Mouse (Mus musculus): Measurements from ENCODE around the gene Prdm16. TPM values are rescaled to one million over a fixed set of nuclear protein-coding genes. Genes with fewer than 3 reads are reported as not detected.

Gene Prdm16
- total and polyA plus RNA-seq, 3 experiments, result not detected

- TF ChIP-seq MEF2A (IDR thresholded peaks at IDR 0.05; ENCODE audit: borderline replicate concordance, low read depth, low read length) (no peak), CTCF (conservative IDR thresholded peaks at IDR 0.05 in 1 of 2, IDR thresholded peaks at IDR 0.05 in 1 of 2; ENCODE audit: low read depth in 2 of 2, low read length in 2 of 2) (no peak), NRF1 (IDR thresholded peaks at IDR 0.05; ENCODE audit: low read depth, low read length) (no peak), USF2 (conservative IDR thresholded peaks at IDR 0.05; ENCODE audit: low read depth, low read length) (no peak), MAZ (IDR thresholded peaks at IDR 0.05; ENCODE audit: low read depth, low read length) (no peak), TCF12 (IDR thresholded peaks at IDR 0.05; ENCODE audit: low read depth, low read length) (no peak), MAX (IDR thresholded peaks at IDR 0.05; ENCODE audit: low read length) (no peak), UBTF (IDR thresholded peaks at IDR 0.05; ENCODE audit: low read depth, low read length) (no peak), CHD2 (IDR thresholded peaks at IDR 0.05; ENCODE audit: low read length) (no peak), ZMIZ1 (IDR thresholded peaks at IDR 0.05; ENCODE audit: low read depth, low read length) (no peak), NELFE (IDR thresholded peaks at IDR 0.05; ENCODE audit: low read depth, low read length) (no peak), GABPA (IDR thresholded peaks at IDR 0.05; ENCODE audit: insufficient replicate concordance, low read depth, low read length) (no peak), SMC3 (IDR thresholded peaks at IDR 0.05; ENCODE audit: low read depth, low read length) (no peak), JUN (IDR thresholded peaks at IDR 0.05; ENCODE audit: insufficient read depth, low read depth, low read length) (no peak), ZNF384 (IDR thresholded peaks at IDR 0.05; ENCODE audit: low read depth, low read length) (no peak), IRF4 (IDR thresholded peaks at IDR 0.05; ENCODE audit: low read depth, low read length) (no peak)
- in situ Hi-C loops (cut with MboI; ENCODE audit: low pct_ligation_motif_present, low pct_unique_long_range_greater_than_20kb, low sequenced_read_pairs), result no loop called here
- Histone ChIP-seq H3K4me1 (ENCODE audit: control insufficient read depth in 1 of 2, insufficient read depth in 2 of 2) (no peaks in the 10 kb centered on the region), H3K4me2 (ENCODE audit: insufficient read depth, low read depth, poor library complexity, severe bottlenecking) (no peak overlapping the region), H3K4me3 (replicated peaks in 1 of 3; ENCODE audit: low read depth in 2 of 3, low read length in 2 of 3, poor library complexity in 1 of 3) (no peak overlapping the region), H3K27me3 (replicated peaks) (no peaks in the 10 kb centered on the region), H3K79me2 (replicated peaks; ENCODE audit: control insufficient read depth, extremely low read depth, insufficient read depth, poor library complexity, severe bottlenecking) (no peaks in the 10 kb centered on the region), H3K36me3 (replicated peaks in 1 of 2; ENCODE audit: control insufficient read depth in 1 of 2, insufficient read depth in 1 of 2, low read length in 1 of 2) (no peaks in the 10 kb centered on the region), H3K27ac (ENCODE audit: insufficient read depth, low read depth) (no peak overlapping the region), H3K9me3 (replicated peaks; ENCODE audit: low read length) (peaks cover 93% of the 10 kb centered on the region), H3K9ac (ENCODE audit: insufficient read depth, low read depth) (no peak overlapping the region)
- dilution Hi-C loops (cut with MboI; ENCODE audit: extremely low pct_ligation_motif_present, extremely low pct_unique_long_range_greater_than_20kb, low sequenced_read_pairs), result no loop called here
- DNase-seq (ENCODE audit: extremely low read depth), result no peak
These were observed 106.3 kb downstream of the Prdm16 start for GRCm38 (mm10) chr4:154530336-154530735.

DNA sequence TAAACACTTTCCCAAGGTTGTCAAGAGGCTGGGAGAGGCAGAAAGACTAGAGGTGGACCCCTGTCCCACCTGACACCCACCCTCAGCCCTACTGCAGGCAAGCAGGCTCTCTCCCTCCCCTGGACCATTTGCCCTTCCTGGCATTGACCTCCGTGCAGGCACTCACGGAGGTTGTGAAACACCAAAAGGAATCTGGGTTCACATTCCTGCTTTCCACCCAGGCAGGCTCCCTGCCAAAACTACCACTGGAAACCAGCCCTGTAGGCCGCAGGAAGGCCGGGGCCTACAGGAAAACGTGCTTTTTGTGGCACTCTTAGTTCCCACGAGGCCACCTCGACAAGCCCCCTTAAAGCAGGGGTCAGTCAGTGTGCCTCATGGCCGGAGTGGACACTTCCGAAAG lies 109.2 kb downstream of the Prdm16 start:
- no peaks in the 10 kb centered on the region for H3K27me3 ChIP-seq (replicated peaks)
- dilution Hi-C loops (cut with MboI; ENCODE audit: extremely low pct_ligation_motif_present, extremely low pct_unique_long_range_greater_than_20kb, low sequenced_read_pairs), result no loop called here
- no peak overlapping the region for H3K4me2 ChIP-seq (ENCODE audit: insufficient read depth, low read depth, poor library complexity, severe bottlenecking)

More for the DNA sequence above, 109.2 kb downstream of the Prdm16 start:
- Histone ChIP-seq H3K9ac (ENCODE audit: insufficient read depth, low read depth) (no peak overlapping the region), H3K4me1 (ENCODE audit: control insufficient read depth in 1 of 2, insufficient read depth in 2 of 2) (no peaks in the 10 kb centered on the region), H3K36me3 (replicated peaks in 1 of 2; ENCODE audit: control insufficient read depth in 1 of 2, insufficient read depth in 1 of 2, low read length in 1 of 2) (no peaks in the 10 kb centered on the region), H3K9me3 (replicated peaks; ENCODE audit: low read length) (peaks cover 96% of the 10 kb centered on the region), H3K27ac (ENCODE audit: insufficient read depth, low read depth) (no peak overlapping the region), H3K4me3 (replicated peaks in 1 of 3; ENCODE audit: low read depth in 2 of 3, low read length in 2 of 3, poor library complexity in 1 of 3) (no peak overlapping the region), H3K79me2 (replicated peaks; ENCODE audit: control insufficient read depth, extremely low read depth, insufficient read depth, poor library complexity, severe bottlenecking) (no peaks in the 10 kb centered on the region)
- no peak for TF ChIP-seq MAFK (IDR thresholded peaks at IDR 0.05; ENCODE audit: insufficient replicate concordance, low read length)
- in situ Hi-C loops (cut with MboI; ENCODE audit: low pct_ligation_motif_present, low pct_unique_long_range_greater_than_20kb, low sequenced_read_pairs), result no loop called here
- DNase-seq (ENCODE audit: extremely low read depth), result no peak
